Mouse (Mus musculus): ENCODE measurements around the gene Helt. TPM values are rescaled to one million over a fixed set of nuclear protein-coding genes. Genes with fewer than 3 reads are reported as not detected.

Gene Helt
- total RNA-seq (2021): not detected

- no peak for DNase-seq
Observed at GRCm38 (mm10) chr8:46294181-46294892, at the start of gene Helt. Gene Helt, minus strand, starts transcription at chr8:46294671.

GRCm38 (mm10) chr8:46342272-46342671 is 47.8 kb upstream of the Helt start:
- DNase-seq: no peak

- DNase-seq: no peak
Observed at GRCm38 (mm10) chr8:46340381-46341273, 46.2 kb upstream of the Helt start.

GRCm38 (mm10) chr8:46339317-46339716 is 44.8 kb upstream of the Helt start:
- DNase-seq: no peak

- no peak for DNase-seq
Observed at GRCm38 (mm10) chr8:46336351-46336750, 41.9 kb upstream of the Helt start.

DNA sequence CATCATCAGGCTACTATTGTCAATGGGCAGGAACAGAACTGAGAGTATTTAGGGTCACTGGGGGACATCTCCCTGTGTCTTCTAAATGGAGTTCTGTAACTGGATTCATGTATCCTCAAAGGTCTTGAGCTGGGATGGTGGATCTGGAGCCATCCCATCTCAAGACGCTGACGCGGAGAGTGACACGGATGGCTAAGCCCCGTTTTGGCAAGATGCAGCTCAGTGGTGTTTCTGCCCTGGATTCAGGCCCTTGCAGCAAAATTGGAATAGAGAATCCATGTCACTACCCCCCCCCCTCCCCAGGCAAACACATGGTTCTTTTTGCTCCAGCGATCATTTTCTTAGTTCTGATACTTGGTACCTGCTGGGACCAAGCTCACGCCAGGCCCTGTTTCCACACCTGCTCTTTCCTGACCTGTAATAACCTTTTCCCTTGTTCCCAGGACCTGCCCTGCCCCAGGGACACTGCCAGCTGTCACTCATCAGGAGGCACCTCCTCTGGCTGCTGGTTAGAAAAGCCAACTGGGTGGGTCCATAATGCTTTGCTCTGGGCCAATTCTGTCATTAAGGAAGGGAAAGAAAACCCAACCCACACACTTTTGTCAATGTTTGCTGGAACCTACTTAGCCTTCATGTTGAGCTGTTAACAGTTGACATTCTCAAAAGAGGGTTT is 38.1 kb upstream of the Helt start:
- no peak for DNase-seq

GRCm38 (mm10) chr8:46331801-46332200 is 37.3 kb upstream of the Helt start:
- DNase-seq: no peak

GRCm38 (mm10) chr8:46329396-46329795 is 34.9 kb upstream of the Helt start:
- DNase-seq: no peak

- no peak for DNase-seq
Observed at GRCm38 (mm10) chr8:46327284-46327683, 32.8 kb upstream of the Helt start.

- DNase-seq: no peak
Observed at GRCm38 (mm10) chr8:46326715-46327114, 32.2 kb upstream of the Helt start.

- DNase-seq: no peak
Observed at GRCm38 (mm10) chr8:46324676-46325075, 30.2 kb upstream of the Helt start.

GRCm38 (mm10) chr8:46323672-46324191 is 29.3 kb upstream of the Helt start:
- no peak for DNase-seq

- DNase-seq: no peak
Observed at GRCm38 (mm10) chr8:46322833-46323232, 28.4 kb upstream of the Helt start.

DNA sequence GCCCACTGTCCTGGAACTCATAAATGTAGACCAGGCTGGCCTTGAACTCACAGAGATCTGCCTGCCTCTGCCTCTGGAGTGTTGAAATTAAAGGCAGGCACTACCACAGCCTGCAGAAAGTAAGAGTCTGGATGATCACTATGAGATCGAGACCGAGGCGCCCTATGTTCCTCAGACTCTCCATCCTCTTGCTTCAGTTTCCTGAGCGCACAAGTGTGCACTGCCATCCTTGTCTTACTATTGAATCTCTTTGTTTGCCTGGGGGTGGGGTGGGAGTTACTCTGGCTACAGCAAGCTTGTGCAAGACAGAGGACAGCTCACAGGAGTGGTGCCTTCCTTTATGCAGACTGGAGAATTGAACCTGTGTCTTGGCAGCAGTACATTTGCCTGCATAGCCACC is 27.9 kb upstream of the Helt start:
- DNase-seq: no peak

GRCm38 (mm10) chr8:46318802-46319201 is 24.3 kb upstream of the Helt start:
- DNase-seq: no peak

DNA sequence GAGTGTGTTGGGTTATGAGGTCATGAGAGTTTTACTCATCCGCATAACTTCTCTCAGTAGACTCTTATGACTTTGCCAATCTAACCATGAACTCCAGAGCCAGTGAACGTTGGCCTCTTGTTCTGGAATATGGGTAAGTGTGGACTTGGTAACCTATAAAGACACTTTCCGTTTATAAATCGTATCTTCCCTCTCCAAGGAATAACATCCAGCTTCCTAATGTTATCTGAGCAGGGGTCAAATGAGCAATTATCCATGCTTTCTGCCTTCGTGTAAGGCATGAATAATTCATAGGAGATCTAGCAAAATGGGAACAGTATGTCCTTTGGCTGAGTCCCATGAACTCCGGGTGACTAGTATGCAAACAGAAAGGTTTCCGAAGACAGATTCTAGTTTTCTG is 22.7 kb upstream of the Helt start:
- no peak for DNase-seq

GRCm38 (mm10) chr8:46313798-46314197 is 19.3 kb upstream of the Helt start:
- no peak for DNase-seq

DNA sequence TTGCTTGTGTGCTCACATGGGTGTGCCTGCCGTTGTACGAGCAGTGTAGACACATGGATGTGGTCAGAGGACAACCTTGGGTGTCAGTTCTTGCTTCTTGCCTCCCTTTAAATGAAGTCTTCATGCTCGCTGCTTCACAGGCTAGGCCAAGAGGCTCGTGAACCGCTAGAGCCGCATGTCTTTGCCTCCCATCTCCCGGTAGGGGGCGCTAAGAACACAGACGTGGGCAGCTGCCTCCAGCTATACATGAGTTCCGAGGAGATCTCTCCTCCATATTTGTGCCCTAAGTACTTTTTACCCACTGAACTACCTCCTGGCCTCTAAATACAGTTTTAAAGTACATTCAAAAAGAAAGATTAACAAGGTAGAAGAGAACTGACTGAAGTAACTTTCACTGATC is 16.7 kb upstream of the Helt start:
- DNase-seq: peak; percentile 67 to 76

GRCm38 (mm10) chr8:46308189-46308588 is 13.7 kb upstream of the Helt start:
- no peak for DNase-seq

DNA sequence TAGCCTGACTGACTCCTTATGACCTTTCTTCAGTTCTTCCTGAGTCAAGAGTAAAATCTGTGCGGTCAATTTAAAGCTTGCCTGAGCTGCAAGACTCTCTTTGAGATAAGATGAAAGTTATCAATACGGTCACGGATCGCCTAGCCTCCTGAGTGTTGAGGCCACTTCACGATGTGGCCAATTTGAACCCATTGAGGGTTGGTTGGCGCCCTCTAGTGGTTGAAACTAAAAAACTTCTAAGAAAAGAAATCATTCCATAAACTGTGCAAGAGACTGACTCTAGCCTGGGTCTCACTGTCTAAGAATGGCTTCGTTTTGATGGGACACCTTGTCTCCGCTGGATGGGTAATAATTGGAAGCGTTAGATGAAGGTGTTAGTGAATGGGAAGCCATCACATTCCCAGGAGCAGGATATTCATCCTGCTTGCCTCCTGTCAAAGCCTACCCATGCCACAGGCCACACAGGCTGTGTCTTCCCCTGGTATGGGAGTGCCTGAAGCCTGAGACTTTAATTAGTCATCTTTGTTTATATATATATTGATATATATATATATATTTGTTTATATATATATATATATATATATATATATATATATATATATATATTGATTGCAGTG is 11.4 kb upstream of the Helt start:
- no peak for DNase-seq

DNA sequence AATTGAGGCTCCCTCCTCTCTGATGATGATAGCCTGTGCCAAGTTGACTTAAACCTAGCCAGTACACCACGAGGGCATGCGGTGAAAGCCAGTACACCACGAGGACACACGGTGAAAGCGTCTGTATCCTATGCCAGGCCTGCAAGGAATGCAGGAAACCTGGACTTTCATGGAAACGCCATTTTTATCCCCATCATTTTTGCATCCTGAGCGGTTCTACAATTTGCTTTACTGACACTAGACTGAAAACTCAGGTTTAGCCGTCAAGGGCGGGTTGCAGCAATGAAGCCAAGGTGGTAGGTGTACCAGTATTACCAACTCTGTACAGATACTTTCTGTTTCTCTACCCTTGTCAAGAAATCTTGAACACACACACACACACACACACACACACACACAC is 7.7 kb upstream of the Helt start:
- DNase-seq: no peak

- DNase-seq: no peak
Observed at GRCm38 (mm10) chr8:46298847-46299246, 4.4 kb upstream of the Helt start.

DNA sequence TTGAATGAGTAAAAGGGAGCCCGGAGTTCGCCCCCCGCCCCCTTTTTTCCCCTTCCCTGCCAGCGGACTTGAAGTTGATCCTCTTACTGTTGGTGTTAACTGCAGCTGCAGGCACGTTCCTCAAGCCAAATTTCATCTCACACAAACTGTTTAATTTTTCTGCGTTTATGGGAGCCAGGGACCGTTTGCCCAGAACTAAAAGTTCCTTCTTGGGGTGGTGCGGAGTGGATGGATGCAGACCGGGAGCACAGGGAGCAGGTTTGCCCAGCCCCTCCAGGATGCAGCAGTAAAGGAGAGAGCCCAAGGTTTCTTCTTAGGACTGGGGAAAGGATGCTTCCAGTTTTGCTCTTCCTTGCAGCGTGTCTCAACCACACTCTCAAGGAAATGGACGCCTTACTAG is 2.1 kb upstream of the Helt start:
- DNase-seq: no peak
